Mouse (Mus musculus) stomach, postnatal 0 days (tissue): Measurements from ENCODE around the gene Sox5.

ENCODE experiments used
- CTCF ChIP-seq: IDR thresholded peaks from 2 replicates; pipeline ENCODE4 v1.5.1; 2016; ENCODE audit warnings: antibody characterized with exemption, low read depth, mild to moderate bottlenecking, moderate library complexity
- EP300 ChIP-seq: optimal IDR thresholded peaks from 2 replicates; pipeline ENCODE3; 2016; ENCODE audit warnings: antibody characterized with exemption

DNA sequence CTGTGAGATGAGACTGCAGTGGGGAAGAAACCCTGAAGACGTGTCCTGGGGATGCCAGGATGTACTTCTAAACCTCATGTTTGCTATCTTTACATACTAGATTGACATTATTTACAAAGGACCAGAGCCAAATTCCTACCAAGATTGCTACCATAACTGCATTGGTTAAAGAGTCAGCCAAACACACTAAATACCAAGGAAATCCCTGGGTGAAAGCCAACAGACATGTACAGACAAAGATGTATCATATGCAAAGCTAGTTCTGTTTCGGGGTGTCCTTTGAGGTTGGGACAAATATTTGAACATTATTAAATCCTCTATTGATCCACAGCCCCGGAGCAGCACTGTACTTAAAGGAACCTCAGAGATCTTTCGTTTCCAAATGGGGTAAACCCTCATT, 611.2 kb downstream of the Sox5 start:
- no peak for TF ChIP-seq CTCF
- no peak for TF ChIP-seq EP300
